Mouse (Mus musculus) heart, embryonic 11.5 days (tissue): ENCODE measurements around the gene Tnfrsf4. TPM values are rescaled to one million over a fixed set of nuclear protein-coding genes. Genes with fewer than 3 reads are reported as not detected.

Experiments used
- ATAC-seq: fragments of 200-750 bp; cut with Nextera tagmentation; replicated peaks from 2 replicates; pipeline ENCODE4 v1.8.0; 2017; ENCODE audit warnings: moderate library complexity; ENCODE audit not compliant: insufficient number of reproducible peaks, low FRiP score, low TSS enrichment
- H3K27ac ChIP-seq: fragments of 300-500 bp; sonication (generic); 2 replicates; pipeline ENCODE4 v1.5.1; 2014; ENCODE audit warnings: mild to moderate bottlenecking, low read depth, low read length
- H3K27me3 ChIP-seq: fragments of 300-500 bp; sonication (generic); 2 replicates; pipeline ENCODE4 v1.6.1; 2014; ENCODE audit warnings: mild to moderate bottlenecking, low read length, mixed read lengths; ENCODE audit not compliant: control insufficient read depth, insufficient read depth
- H3K36me3 ChIP-seq: fragments of 300-500 bp; sonication (generic); 2 replicates; pipeline ENCODE4 v1.6.1; 2014; ENCODE audit warnings: mild to moderate bottlenecking, low read length, moderate library complexity, mixed read lengths; ENCODE audit not compliant: control insufficient read depth, insufficient read depth
- H3K4me1 ChIP-seq: fragments of 300-500 bp; sonication (generic); 2 replicates; pipeline ENCODE4 v1.6.1; 2014; ENCODE audit warnings: low read length; ENCODE audit not compliant: control insufficient read depth, insufficient read depth
- H3K4me2 ChIP-seq: fragments of 300-500 bp; sonication (generic); 2 replicates; pipeline ENCODE4 v1.6.1; 2014; ENCODE audit warnings: mild to moderate bottlenecking, moderate library complexity
- H3K4me3 ChIP-seq: fragments of 300-500 bp; sonication (generic); 2 replicates; pipeline ENCODE4 v1.5.1; 2014; ENCODE audit warnings: low read depth, low read length
- H3K9ac ChIP-seq: fragments of 300-500 bp; sonication (generic); 2 replicates; pipeline ENCODE4 v1.6.1; 2014; ENCODE audit warnings: mild to moderate bottlenecking, low read depth, low read length, moderate library complexity
- H3K9me3 ChIP-seq: fragments of 300-500 bp; sonication (generic); replicated peaks from 2 replicates; pipeline ENCODE4 v1.6.1; 2016; ENCODE audit warnings: low read length; ENCODE audit not compliant: control insufficient read depth
- WGBS: fragments of 180-500 bp; shearing (Covaris S2); extraction: QIAGEN DNeasy Blood & Tissue Kit; methylation state at CpG from one replicate; pipeline ENCODE4 v1.1.7; 2014; ENCODE audit not compliant: insufficient replicate concordance; 5-methylcytosine and 5-hydroxymethylcytosine counted together
- polyA plus RNA-seq: library from polyadenylated mRNA; unstranded; fragments of >200 nt; fragmentation: Nextera tagmentation; extraction: Ambion mirVana; gene quantifications from 2 replicates; pipeline ENCODE4 v1.2.1, GENCODE M21; 2014

Gene Tnfrsf4
- polyA plus RNA-seq, 1 experiment from 2014 or later: 0.37 TPM

DNA sequence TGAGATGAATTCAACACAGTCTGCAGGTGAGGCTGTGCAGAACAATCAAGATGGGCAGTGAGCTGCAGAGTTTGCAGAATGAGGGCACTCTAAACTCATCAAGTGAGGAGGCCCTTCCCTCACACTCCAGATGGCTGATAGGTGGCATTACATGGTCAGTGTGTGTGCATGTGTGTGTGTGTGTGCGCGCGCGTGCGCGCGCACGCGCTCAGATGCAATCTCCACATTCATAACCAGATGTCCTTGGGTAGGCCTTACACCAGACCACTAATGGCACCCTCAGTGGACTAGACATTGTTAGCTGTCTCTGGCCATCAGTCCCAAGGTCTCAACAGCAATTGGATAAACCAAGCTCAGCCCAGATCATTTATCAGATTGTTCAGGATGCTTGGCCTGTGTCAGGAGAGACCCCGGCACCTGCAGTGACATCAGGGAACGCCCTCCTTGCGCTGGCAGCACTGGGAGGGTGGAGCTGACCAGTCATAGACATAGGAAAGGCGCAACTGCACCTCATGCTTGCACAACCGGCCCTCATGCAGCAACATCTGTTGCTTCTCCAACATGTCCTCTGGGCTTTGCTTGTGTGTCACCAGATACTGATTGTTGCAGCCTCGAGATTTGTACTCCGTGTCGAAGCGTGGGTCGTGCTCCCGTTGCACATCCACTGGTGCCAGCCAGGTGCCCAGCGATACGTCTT, 22.3 kb upstream of the Tnfrsf4 start:
- Histone ChIP-seq H3K9me3 (no peaks in the 10 kb centered on the region), H3K4me1 (peaks cover 18% of the 10 kb centered on the region), H3K4me3 (peak overlapping the region; percentile 95), H3K9ac (peak overlapping the region; percentile 86), H3K27ac (no peak overlapping the region), H3K27me3 (no peaks in the 10 kb centered on the region), H3K4me2 (peak overlapping the region; percentile 98), H3K36me3 (no peaks in the 10 kb centered on the region)
- ATAC-seq: no peak
- WGBS: 82% methylated on average over 22 of the region's 22 CpGs

DNA sequence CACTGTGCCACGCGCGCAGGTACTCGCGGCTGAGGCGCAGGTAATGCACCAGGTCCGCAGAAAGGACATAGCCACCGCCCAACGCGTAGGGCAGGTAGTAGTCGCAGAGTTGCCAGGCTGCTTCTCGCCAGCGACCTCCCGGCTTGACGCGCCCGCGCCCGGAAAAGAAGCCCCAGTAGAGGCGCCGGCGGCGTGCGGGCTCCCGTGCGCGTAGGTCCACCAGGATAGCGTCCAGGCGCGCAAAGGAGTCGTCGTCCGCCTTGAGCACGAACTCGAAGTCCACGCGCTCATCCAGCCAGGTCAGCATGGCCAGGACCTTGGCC, 21.8 kb upstream of the Tnfrsf4 start:
- peak overlapping the region; percentile 98 for H3K4me2 ChIP-seq
- ATAC-seq: peak; percentile 7; the same call in 1 of the 2 replicates
- no peaks in the 10 kb centered on the region for H3K27me3 ChIP-seq
- H3K27ac ChIP-seq: peak overlapping the region; percentile 96
- H3K36me3 ChIP-seq: no peaks in the 10 kb centered on the region
- no peaks in the 10 kb centered on the region for H3K9me3 ChIP-seq
- H3K9ac ChIP-seq: peak overlapping the region; percentile 86
- H3K4me1 ChIP-seq: peaks cover 18% of the 10 kb centered on the region
- WGBS: 21% methylated on average over 37 of the region's 37 CpGs
- peak overlapping the region; percentile 95 for H3K4me3 ChIP-seq

DNA sequence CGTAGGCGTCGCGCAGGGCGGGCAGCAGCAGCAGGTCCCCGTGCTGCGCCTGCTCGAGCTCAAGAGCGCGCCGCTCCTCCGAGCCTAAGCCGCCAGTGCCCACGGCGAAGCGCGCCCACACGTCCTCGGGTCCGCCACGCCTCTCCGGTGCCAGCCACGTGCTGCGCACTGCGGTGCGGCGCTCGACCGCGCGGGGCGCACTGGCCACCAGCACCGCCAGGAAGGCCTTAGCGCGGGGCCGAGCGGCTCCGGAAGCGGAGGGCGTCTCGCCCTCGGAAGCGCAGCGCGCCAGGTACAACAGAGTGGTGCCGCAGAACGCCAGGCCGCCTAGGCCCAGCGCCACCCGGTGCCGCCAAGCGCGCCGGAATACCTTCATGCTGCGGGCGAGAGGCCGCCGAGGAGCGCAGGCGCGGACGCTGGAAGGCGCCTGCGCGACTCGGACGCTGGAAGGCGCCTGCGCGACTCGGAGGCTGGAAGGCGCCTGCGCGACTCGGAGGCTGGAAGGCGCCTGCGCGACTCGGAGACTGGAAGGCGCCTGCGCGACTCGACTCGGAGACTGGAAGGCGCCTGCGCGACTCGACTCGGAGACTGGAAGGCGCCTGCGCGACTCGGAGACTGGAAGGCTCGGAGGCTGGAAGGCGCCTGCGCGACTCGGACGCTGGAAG, 21.3 kb upstream of the Tnfrsf4 start, which contains the start of the genes B3galt6 and Sdf4:
Gene B3galt6 (minus strand): TSS at position 409 of the 665 bp plus-strand sequence.
Gene Sdf4 (plus strand): TSS at position 632 of the 665 bp plus-strand sequence.
- H3K9me3 ChIP-seq: no peaks in the 10 kb centered on the region
- H3K27ac ChIP-seq: peak within 1 kb of the TSS; percentile 96
- no peaks in the 10 kb centered on the region for H3K36me3 ChIP-seq
- under 1% methylated on average over 97 of the region's 99 CpGs for WGBS
- H3K4me2 ChIP-seq: peak within 1 kb of the TSS; percentile 98
- H3K4me1 ChIP-seq: peaks cover 18% of the 10 kb centered on the region
- H3K27me3 ChIP-seq: no peaks in the 10 kb centered on the region
- H3K4me3 ChIP-seq: peak within 1 kb of the TSS; percentile 95
- ATAC-seq: peak; percentile 84
- H3K9ac ChIP-seq: peak within 1 kb of the TSS; percentile 94

DNA sequence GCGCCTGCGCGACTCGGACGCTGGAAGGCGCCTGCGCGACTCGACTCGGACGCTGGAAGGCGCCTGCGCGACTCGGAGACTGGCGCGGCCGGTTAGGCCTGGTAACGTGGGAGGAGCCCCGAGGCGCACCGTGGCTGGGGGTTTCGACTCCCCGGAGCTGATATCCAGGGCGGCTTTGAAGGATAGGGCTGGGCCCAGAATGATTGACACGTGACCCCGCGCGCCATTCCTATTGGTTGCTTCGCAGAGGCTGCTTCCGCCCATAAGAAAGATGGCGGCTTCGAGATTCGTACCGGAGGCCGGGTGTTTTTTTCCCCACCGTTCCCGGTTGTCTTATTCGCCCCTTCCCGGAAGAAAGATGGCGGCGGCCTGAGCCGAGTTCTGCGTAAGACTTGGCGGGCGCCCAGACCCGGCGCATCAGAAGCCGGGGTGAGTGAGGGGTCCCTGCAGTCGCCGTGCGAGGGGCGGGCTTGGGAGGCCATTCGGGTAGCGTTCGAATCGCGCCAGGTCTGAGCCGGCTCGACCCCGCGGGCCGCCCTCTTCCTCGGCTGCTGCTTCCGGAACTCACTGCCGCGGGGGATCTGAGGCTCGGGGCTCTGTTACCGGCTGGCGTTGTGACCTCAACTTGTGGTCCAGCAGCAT, 20.6 kb upstream of the Tnfrsf4 start:
- H3K27ac ChIP-seq: peak overlapping the region; percentile 94
- H3K9ac ChIP-seq: peak overlapping the region; percentile 94
- H3K9me3 ChIP-seq: no peaks in the 10 kb centered on the region
- H3K4me3 ChIP-seq: peak overlapping the region; percentile 95
- H3K36me3 ChIP-seq: no peaks in the 10 kb centered on the region
- WGBS: under 1% methylated on average over 69 of the region's 70 CpGs
- peak; percentile 88 for ATAC-seq
- H3K4me1 ChIP-seq: peaks cover 18% of the 10 kb centered on the region
- H3K27me3 ChIP-seq: no peaks in the 10 kb centered on the region
- H3K4me2 ChIP-seq: peak overlapping the region; percentile 73

DNA sequence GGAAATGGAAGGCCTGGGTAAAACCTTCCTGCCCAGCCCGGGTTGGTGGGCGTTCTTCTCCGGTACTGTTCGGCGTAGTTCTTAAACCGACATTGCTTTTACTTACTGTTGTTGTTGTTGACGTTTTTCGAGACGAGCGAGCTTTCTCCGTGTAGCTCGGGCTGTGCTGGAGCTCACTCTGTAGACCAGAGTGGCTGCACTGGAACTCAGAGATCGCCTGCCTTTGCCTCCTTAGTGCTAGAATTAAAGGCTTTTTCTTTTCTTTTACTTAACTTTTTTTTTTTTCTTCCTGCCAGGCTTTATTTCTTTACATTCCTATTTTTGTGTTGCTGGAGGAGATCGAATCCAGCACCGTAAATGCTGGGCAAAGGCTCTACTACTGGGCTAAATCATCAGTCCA, 20.0 kb upstream of the Tnfrsf4 start:
- H3K27ac ChIP-seq: peak overlapping the region; percentile 94
- H3K9me3 ChIP-seq: no peaks in the 10 kb centered on the region
- H3K4me2 ChIP-seq: peak overlapping the region; percentile 73
- 3% methylated on average over 15 of the region's 15 CpGs for WGBS
- H3K27me3 ChIP-seq: no peaks in the 10 kb centered on the region
- ATAC-seq: no peak
- peaks cover 18% of the 10 kb centered on the region for H3K4me1 ChIP-seq
- H3K9ac ChIP-seq: peak overlapping the region; percentile 94
- H3K4me3 ChIP-seq: peak overlapping the region; percentile 95
- H3K36me3 ChIP-seq: no peaks in the 10 kb centered on the region

DNA sequence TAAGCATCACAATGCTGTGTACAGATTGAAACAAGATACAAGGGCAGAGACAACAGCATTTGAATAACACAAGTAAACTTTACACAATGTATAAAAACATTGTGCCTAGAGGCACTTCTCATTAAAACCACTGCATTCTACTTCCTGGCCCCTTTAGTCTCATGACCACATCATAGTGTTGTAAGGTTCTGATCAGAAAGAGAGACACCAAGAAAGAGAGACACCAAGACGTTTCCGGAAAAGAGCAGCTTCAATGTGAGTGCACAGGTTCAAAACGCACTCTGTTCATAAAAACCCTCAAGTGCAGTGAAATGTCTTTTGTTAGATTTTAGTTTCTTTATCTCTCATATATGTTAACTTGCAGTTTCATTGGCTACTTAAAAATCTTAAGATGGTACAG, 9.5 kb upstream of the Tnfrsf4 start:
- Histone ChIP-seq H3K4me3 (no peak overlapping the region), H3K4me1 (no peaks in the 10 kb centered on the region), H3K9me3 (no peaks in the 10 kb centered on the region), H3K36me3 (peaks cover 43% of the 10 kb centered on the region), H3K4me2 (no peak overlapping the region), H3K27me3 (no peaks in the 10 kb centered on the region), H3K27ac (no peak overlapping the region), H3K9ac (no peak overlapping the region)
- 88% methylated on average over 3 of the region's 3 CpGs for WGBS
- ATAC-seq: no peak

DNA sequence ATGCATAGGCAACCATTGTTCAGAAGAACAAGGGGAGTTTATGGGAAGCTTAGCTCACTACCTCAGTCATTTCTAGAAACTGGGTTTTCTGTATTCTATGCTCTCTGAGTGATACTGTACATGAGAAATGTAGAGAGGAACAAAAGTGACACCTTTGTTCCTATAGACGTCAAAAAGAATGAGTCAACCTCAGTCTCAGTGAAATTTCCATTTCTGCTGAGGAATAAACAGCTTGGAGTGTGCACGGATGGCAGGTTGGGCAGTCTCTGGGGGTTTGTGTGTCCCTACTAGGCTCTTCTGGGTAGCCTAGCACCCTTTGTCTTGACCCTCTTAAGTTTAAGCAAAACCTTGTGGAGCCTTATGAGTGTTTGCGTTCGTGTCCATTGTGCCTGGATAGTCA, 5.3 kb upstream of the Tnfrsf4 start:
- 93% methylated on average over 4 of the region's 4 CpGs for WGBS
- no peak overlapping the region for H3K4me2 ChIP-seq
- H3K9me3 ChIP-seq: no peaks in the 10 kb centered on the region
- H3K36me3 ChIP-seq: peaks cover 45% of the 10 kb centered on the region
- H3K4me3 ChIP-seq: no peak overlapping the region
- H3K4me1 ChIP-seq: no peaks in the 10 kb centered on the region
- ATAC-seq: no peak
- H3K27ac ChIP-seq: no peak overlapping the region
- no peak overlapping the region for H3K9ac ChIP-seq
- H3K27me3 ChIP-seq: no peaks in the 10 kb centered on the region

DNA sequence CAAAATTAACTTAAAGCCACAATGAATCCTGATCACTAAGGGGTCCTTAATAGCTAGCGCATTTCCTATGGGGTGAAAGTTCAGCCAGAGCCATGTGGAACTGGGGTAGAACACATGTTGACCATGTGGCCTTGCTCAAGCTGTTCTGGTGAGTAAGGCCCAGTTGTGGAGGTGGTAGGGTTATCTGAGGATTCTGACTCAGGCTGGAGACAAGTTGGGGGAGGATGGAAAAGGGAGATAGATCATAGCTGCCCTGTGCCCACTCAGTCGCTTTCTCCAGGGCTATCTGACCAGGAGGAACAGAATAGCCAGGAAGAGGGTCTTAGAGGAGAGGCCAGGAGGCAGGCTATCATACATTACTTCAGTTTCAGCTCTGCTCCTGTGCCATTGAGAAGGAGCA, 793 bp downstream of the Tnfrsf4 start:
- WGBS: 74% methylated on average over 2 of the region's 2 CpGs
- Histone ChIP-seq H3K27ac (no peak overlapping the region), H3K4me3 (no peak overlapping the region), H3K9ac (no peak overlapping the region), H3K4me1 (no peaks in the 10 kb centered on the region), H3K4me2 (no peak overlapping the region), H3K36me3 (peaks cover 18% of the 10 kb centered on the region), H3K27me3 (no peaks in the 10 kb centered on the region), H3K9me3 (no peaks in the 10 kb centered on the region)
- ATAC-seq: no peak
